Mouse (Mus musculus) kidney, embryonic 15.5 days (tissue): ENCODE data around the gene Hk1. TPM values are rescaled to one million over a fixed set of nuclear protein-coding genes. Genes with fewer than 3 reads are reported as not detected.

Experiments
- ATAC-seq: fragments of 200-750 bp; cut with Nextera tagmentation; replicated peaks from 2 replicates; pipeline ENCODE4 v1.8.0; 2017; ENCODE audit warnings: moderate TSS enrichment; ENCODE audit not compliant: low FRiP score
- H3K27ac ChIP-seq: fragments of 300-500 bp; sonication (generic); 2 replicates; pipeline ENCODE4 v1.5.1; 2015; ENCODE audit warnings: mild to moderate bottlenecking, inconsistent platforms
- H3K27me3 ChIP-seq: fragments of 300-500 bp; sonication (generic); 2 replicates; pipeline ENCODE4 v1.6.1; 2015; ENCODE audit warnings: inconsistent platforms
- H3K36me3 ChIP-seq: fragments of 300-500 bp; sonication (generic); 2 replicates; pipeline ENCODE4 v1.6.1; 2015; ENCODE audit warnings: inconsistent platforms
- H3K4me1 ChIP-seq: fragments of 300-500 bp; sonication (generic); 2 replicates; pipeline ENCODE4 v1.6.1; 2015; ENCODE audit warnings: inconsistent platforms
- H3K4me2 ChIP-seq: fragments of 300-500 bp; sonication (generic); 2 replicates; pipeline ENCODE4 v1.6.1; 2015; ENCODE audit warnings: moderate library complexity, mild to moderate bottlenecking, inconsistent platforms
- H3K4me3 ChIP-seq: fragments of 300-500 bp; sonication (generic); replicated peaks from 2 replicates; pipeline ENCODE4 v1.5.1; 2015; ENCODE audit warnings: mild to moderate bottlenecking, inconsistent platforms
- H3K9ac ChIP-seq: fragments of 300-500 bp; sonication (generic); 2 replicates; pipeline ENCODE4 v1.6.1; 2015; ENCODE audit warnings: mild to moderate bottlenecking, inconsistent platforms
- H3K9me3 ChIP-seq: fragments of 300-500 bp; sonication (generic); replicated peaks from 2 replicates; pipeline ENCODE4 v1.6.1; 2016; ENCODE audit warnings: inconsistent platforms
- WGBS: fragments of 180-500 bp; shearing (Covaris S2); methylation state at CpG from one replicate; pipeline ENCODE4 v1.1.7; 2015; ENCODE audit warnings: mixed read lengths; 5-methylcytosine and 5-hydroxymethylcytosine counted together
- polyA plus RNA-seq: library from polyadenylated mRNA; unstranded; fragments of >200 nt; fragmentation: Nextera tagmentation; extraction: Ambion mirVana; gene quantifications from 2 replicates; pipeline ENCODE4 v1.2.1, GENCODE M21; 2015

Hk1 gene
- polyA plus RNA-seq, 1 experiment from 2014 or later: 58.5 TPM

- Histone ChIP-seq H3K4me2 (peak overlapping the region; percentile 4; the same call in 1 of the 2 replicates), H3K9me3 (0 out of 2 replicates have a peak, but pooled peaks cover 5% of the 10 kb centered on the region), H3K27ac (no peak overlapping the region), H3K9ac (no peak overlapping the region), H3K4me1 (peaks cover 16% of the 10 kb centered on the region), H3K27me3 (no peaks in the 10 kb centered on the region), H3K36me3 (no peaks in the 10 kb centered on the region), H3K4me3 (no peak overlapping the region)
- ATAC-seq: peak; percentile 57
- WGBS: 29% methylated on average over 8 of the region's 8 CpGs
These were observed 131.9 kb downstream of the Hk1 start for GRCm38 (mm10) chr10:62247815-62248214.

DNA sequence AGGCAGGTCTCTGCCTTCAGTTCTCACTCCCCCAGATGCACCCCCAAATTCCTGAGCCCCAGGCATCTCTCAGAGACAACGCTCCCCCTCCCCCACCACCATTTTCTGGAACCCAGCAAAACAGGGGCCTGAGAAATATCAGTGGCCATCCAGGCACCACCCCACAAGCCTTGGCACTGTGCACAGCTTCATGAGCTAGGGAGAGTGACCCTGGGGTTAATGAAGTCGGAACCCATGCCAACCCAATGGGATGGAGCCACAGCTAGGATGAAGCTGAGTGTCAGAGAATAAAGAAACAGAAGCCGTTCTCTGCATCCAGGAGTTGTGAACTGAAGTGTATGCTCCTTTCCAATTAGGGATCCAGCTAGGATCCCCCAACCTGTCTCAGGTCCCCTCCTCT is 132.6 kb downstream of the Hk1 start:
- WGBS: 77% methylated on average over 3 of the region's 3 CpGs
- H3K27ac ChIP-seq: no peak overlapping the region
- ATAC-seq: no peak
- H3K9ac ChIP-seq: no peak overlapping the region
- H3K4me1 ChIP-seq: peaks cover 16% of the 10 kb centered on the region
- H3K9me3 ChIP-seq: 0 out of 2 replicates have a peak, but pooled peaks cover 5% of the 10 kb centered on the region
- no peak overlapping the region for H3K4me2 ChIP-seq
- no peaks in the 10 kb centered on the region for H3K27me3 ChIP-seq
- no peak overlapping the region for H3K4me3 ChIP-seq
- H3K36me3 ChIP-seq: no peaks in the 10 kb centered on the region

GRCm38 (mm10) chr10:62244067-62244466 is 135.6 kb downstream of the Hk1 start:
- no peak overlapping the region for H3K27ac ChIP-seq
- no peaks in the 10 kb centered on the region for H3K27me3 ChIP-seq
- 89% methylated on average over 9 of the region's 9 CpGs for WGBS
- no peak overlapping the region for H3K4me3 ChIP-seq
- no peak overlapping the region for H3K9ac ChIP-seq
- H3K9me3 ChIP-seq: 0 out of 2 replicates have a peak, but pooled peaks cover 5% of the 10 kb centered on the region
- no peak overlapping the region for H3K4me2 ChIP-seq
- H3K36me3 ChIP-seq: no peaks in the 10 kb centered on the region
- ATAC-seq: no peak
- H3K4me1 ChIP-seq: peaks cover 24% of the 10 kb centered on the region

- Histone ChIP-seq H3K9me3 (0 out of 2 replicates have a peak, but pooled peaks cover 5% of the 10 kb centered on the region), H3K27me3 (no peaks in the 10 kb centered on the region), H3K36me3 (no peaks in the 10 kb centered on the region), H3K4me3 (no peak overlapping the region), H3K4me2 (no peak overlapping the region), H3K27ac (no peak overlapping the region), H3K4me1 (peaks cover 27% of the 10 kb centered on the region), H3K9ac (no peak overlapping the region)
- 48% methylated on average over 12 of the region's 13 CpGs for WGBS
- ATAC-seq: 0 out of 2 replicates have a peak, but pooled peaks have one; percentile 30
These were observed 136.8 kb downstream of the Hk1 start for GRCm38 (mm10) chr10:62242896-62243295.

GRCm38 (mm10) chr10:62242358-62242757 is 137.3 kb downstream of the Hk1 start:
- WGBS: 81% methylated on average over 10 of the region's 10 CpGs
- Histone ChIP-seq H3K9me3 (0 out of 2 replicates have a peak, but pooled peaks cover 5% of the 10 kb centered on the region), H3K27ac (no peak overlapping the region), H3K9ac (no peak overlapping the region), H3K4me3 (no peak overlapping the region), H3K36me3 (no peaks in the 10 kb centered on the region), H3K4me2 (no peak overlapping the region), H3K4me1 (peaks cover 25% of the 10 kb centered on the region), H3K27me3 (no peaks in the 10 kb centered on the region)
- no peak for ATAC-seq

DNA sequence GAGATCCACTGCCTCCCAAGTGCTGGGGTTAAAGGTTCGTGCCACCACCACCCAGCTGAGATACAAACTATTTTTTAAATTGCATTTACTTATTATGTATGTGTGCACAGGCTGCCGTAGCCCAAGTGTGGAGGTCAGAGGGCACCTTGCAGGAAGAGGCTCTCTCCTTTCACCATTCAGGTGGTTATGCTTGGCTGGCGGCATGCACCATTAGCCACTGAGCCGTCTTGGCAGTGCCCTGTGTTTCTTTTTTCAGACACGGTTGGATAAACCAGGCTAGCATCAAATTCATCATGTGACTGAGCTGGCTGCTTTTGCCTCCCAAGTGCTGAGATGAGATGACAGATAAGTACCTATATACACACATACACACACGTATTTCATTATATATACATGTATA is 140.4 kb downstream of the Hk1 start:
- peak; percentile 83 for ATAC-seq
- Histone ChIP-seq H3K36me3 (no peaks in the 10 kb centered on the region), H3K9ac (no peak overlapping the region), H3K9me3 (0 out of 2 replicates have a peak, but pooled peaks cover 5% of the 10 kb centered on the region), H3K27ac (peak overlapping the region; percentile 59; the same call in 1 of the 2 replicates), H3K27me3 (no peaks in the 10 kb centered on the region), H3K4me1 (peaks cover 21% of the 10 kb centered on the region), H3K4me3 (no peak overlapping the region), H3K4me2 (no peak overlapping the region)
- 35% methylated on average over 6 of the region's 6 CpGs for WGBS

DNA sequence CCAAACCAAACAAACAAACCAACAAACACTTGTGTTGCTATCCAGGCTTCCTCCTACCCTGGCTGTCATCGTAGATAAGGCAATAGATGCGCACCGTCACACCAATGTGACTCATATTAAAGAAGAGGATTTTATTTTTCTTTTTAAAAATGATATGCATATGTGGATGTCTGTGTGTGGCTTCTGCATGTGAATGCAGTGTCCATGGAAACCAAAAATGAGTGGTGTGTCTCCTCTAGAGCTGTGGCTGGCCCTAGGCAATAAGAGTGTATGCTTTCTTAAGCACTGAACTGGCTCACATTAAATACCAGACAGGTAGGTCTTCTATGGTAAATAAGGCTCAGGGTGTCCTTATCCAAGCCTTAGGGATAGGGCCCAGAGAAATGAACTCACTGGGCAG is 141.0 kb downstream of the Hk1 start:
- no peak overlapping the region for H3K9ac ChIP-seq
- H3K4me2 ChIP-seq: no peak overlapping the region
- H3K9me3 ChIP-seq: 0 out of 2 replicates have a peak, but pooled peaks cover 1% of the 10 kb centered on the region
- WGBS: 93% methylated on average over 3 of the region's 3 CpGs
- H3K27ac ChIP-seq: peak overlapping the region; percentile 59
- no peaks in the 10 kb centered on the region for H3K36me3 ChIP-seq
- peaks cover 21% of the 10 kb centered on the region for H3K4me1 ChIP-seq
- H3K4me3 ChIP-seq: no peak overlapping the region
- no peaks in the 10 kb centered on the region for H3K27me3 ChIP-seq
- ATAC-seq: no peak

DNA sequence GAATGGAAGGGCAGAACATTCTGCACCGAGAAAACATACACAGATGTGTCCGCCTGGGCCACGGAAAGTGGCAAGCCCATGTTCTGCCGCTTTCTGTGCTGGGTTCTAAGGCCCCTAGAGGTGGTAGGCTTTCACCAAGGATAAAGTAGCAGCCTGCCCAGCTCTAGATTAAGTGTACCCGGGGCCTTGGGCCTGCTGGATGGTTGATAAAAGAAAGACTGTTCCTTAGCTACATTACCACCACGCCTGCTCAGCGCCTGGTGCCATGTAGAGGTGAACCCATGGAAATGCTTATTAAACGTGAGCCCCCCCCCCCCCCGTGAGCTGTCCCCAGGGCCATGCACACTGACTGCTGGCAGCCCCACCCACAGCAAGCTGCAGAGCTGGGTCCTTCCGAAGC is 142.5 kb downstream of the Hk1 start:
- no peak overlapping the region for H3K27ac ChIP-seq
- no peak overlapping the region for H3K9ac ChIP-seq
- H3K27me3 ChIP-seq: no peaks in the 10 kb centered on the region
- H3K4me1 ChIP-seq: peaks cover 24% of the 10 kb centered on the region
- H3K9me3 ChIP-seq: no peaks in the 10 kb centered on the region
- 83% methylated on average over 10 of the region's 10 CpGs for WGBS
- no peak overlapping the region for H3K4me2 ChIP-seq
- ATAC-seq: no peak; the same call in 1 of the 2 replicates
- no peaks in the 10 kb centered on the region for H3K36me3 ChIP-seq
- no peak overlapping the region for H3K4me3 ChIP-seq

- H3K9me3 ChIP-seq: no peaks in the 10 kb centered on the region
- ATAC-seq: no peak
- peaks cover 34% of the 10 kb centered on the region for H3K4me1 ChIP-seq
- no peak overlapping the region for H3K27ac ChIP-seq
- no peak overlapping the region for H3K4me2 ChIP-seq
- H3K9ac ChIP-seq: no peak overlapping the region
- no peak overlapping the region for H3K4me3 ChIP-seq
- H3K27me3 ChIP-seq: no peaks in the 10 kb centered on the region
- no peaks in the 10 kb centered on the region for H3K36me3 ChIP-seq
- 89% methylated on average over 6 of the region's 6 CpGs for WGBS
These were observed 143.5 kb downstream of the Hk1 start for GRCm38 (mm10) chr10:62236165-62236564.

DNA sequence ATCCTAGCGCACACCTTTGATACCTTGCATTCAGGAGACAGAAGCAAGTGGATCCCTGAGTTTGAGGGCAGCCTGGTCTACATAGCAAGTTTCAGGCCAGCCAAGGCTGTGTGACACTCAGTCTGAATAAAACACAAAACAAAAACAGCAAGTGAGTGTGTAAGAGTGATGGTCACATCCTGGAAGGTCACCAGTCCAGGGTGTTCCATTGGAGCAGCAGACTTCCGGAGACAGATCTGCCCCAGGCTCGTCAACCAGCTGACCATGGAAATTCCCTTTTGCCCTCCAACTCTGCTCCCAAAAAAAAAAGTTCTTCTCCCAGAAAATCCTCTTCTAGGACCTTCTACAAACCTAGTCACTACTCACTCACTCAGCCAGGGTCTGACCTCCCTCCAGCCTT is 147.9 kb downstream of the Hk1 start:
- no peak for ATAC-seq
- WGBS: 63% methylated on average over 3 of the region's 3 CpGs
- H3K4me2 ChIP-seq: 0 out of 2 replicates have a peak overlapping the region, but pooled peaks have one; percentile 93

GRCm38 (mm10) chr10:62231395-62231732 is 148.3 kb downstream of the Hk1 start:
- ATAC-seq: no peak; the same call in 1 of the 2 replicates
- H3K9me3 ChIP-seq: no peaks in the 10 kb centered on the region
- H3K9ac ChIP-seq: no peak overlapping the region
- H3K4me2 ChIP-seq: peak overlapping the region; percentile 93
- H3K4me1 ChIP-seq: peaks cover 44% of the 10 kb centered on the region
- peak overlapping the region; percentile 74 for H3K27ac ChIP-seq
- no peaks in the 10 kb centered on the region for H3K27me3 ChIP-seq
- no peaks in the 10 kb centered on the region for H3K36me3 ChIP-seq
- H3K4me3 ChIP-seq: peak overlapping the region; percentile 68
- WGBS: 2% methylated on average over 13 of the region's 13 CpGs

More for the DNA sequence above, 147.9 kb downstream of the Hk1 start:
- H3K36me3 ChIP-seq: no peaks in the 10 kb centered on the region
- no peaks in the 10 kb centered on the region for H3K9me3 ChIP-seq
- peak overlapping the region; percentile 74 for H3K27ac ChIP-seq
- H3K27me3 ChIP-seq: no peaks in the 10 kb centered on the region
- no peak overlapping the region for H3K9ac ChIP-seq
- H3K4me1 ChIP-seq: peaks cover 44% of the 10 kb centered on the region
- H3K4me3 ChIP-seq: no peak overlapping the region

GRCm38 (mm10) chr10:62230708-62231394 is 148.9 kb downstream of the Hk1 start, which contains the start of gene Tspan15:
Gene Tspan15, minus strand, starts transcription at chr10:62231251.
- Histone ChIP-seq H3K36me3 (no peaks in the 10 kb centered on the region), H3K9me3 (no peaks in the 10 kb centered on the region), H3K27me3 (no peaks in the 10 kb centered on the region), H3K9ac (peak within 1 kb of the TSS; percentile 66), H3K4me1 (peaks cover 44% of the 10 kb centered on the region), H3K4me3 (peak within 1 kb of the TSS; percentile 68), H3K27ac (peak within 1 kb of the TSS; percentile 74), H3K4me2 (peak within 1 kb of the TSS; percentile 93)
- under 1% methylated on average over 59 of the region's 59 CpGs for WGBS
- peak; percentile 95 for ATAC-seq
